Mouse (Mus musculus) liver, embryonic 14.5 days (tissue): Measurements from ENCODE around the gene Zfp39.

Experiments used
- CTCF ChIP-seq: IDR thresholded peaks from 2 replicates; pipeline ENCODE4 v1.5.1; 2016; ENCODE audit warnings: antibody characterized with exemption, low read depth, control low read depth
- EP300 ChIP-seq: IDR thresholded peaks from 2 replicates; pipeline ENCODE4 v1.6.1; 2016; ENCODE audit warnings: antibody characterized with exemption, low read depth

DNA sequence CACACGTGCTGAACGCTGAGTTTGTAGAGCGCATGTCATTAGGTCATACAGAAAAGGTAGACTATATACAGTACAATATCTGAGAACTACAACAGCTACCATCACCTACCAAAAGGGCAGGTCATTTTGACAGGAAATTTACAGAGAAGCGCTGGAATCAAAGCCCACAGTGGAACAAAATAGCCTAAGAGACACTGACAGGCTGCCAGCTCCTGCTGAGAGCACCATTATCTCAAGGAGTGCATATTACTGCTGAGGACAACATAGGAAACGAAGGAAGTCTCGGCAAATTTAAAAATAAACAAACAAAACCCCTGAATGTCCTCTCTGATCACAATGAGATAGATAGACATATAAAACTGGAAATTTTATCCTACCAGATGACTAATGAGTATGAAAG is 6.5 kb downstream of the Zfp39 start:
- TF ChIP-seq CTCF = no peak
- TF ChIP-seq EP300 = no peak
